Mouse (Mus musculus): ENCODE measurements around the gene Cd69. TPM values are rescaled to one million over a fixed set of nuclear protein-coding genes. Genes with fewer than 3 reads are reported as not detected.

Gene Cd69
- polyA plus RNA-seq, 1 experiment from 2014 or later, result not detected

- no peak for ATAC-seq (ENCODE audit: low FRiP score, low read depth)
Measured at GRCm38 (mm10) chr6:129241907-129242306, 33.3 kb downstream of the Cd69 start.

DNA sequence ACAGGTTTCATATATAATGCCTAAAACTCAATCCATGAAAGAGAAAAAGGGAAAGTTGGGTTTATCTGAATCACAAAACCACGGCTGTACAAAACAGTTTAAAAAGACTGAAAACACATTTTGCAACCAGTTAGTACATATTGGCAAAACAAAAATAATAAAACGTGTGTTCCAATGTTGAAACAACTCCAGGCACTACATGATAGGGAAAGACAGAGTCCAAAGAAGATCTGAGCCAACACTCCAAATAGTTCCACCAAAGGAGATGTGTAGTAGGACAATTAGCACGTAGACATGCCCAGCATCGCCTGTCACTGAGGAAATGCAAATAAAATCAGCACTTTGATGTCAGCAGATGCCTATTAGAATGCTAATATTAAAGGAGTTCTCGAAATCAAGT is 33.8 kb downstream of the Cd69 start:
- H3K36me3 ChIP-seq, result no peaks in the 10 kb centered on the region
- 68% methylated on average over 5 of the region's 5 CpGs for WGBS
- 0 out of 2 replicates have a peak, but pooled peaks cover 2% of the 10 kb centered on the region for H3K4me1 ChIP-seq (replicated peaks)
- H3K27ac ChIP-seq (replicated peaks), result no peak overlapping the region
- H3K4me3 ChIP-seq, result no peak overlapping the region
- no peak overlapping the region for H3K4me2 ChIP-seq
- no peaks in the 10 kb centered on the region for H3K9me3 ChIP-seq
- ATAC-seq (ENCODE audit: low FRiP score, low read depth), result no peak
- H3K9ac ChIP-seq, result no peak overlapping the region
- H3K27me3 ChIP-seq, result no peaks in the 10 kb centered on the region

More at GRCm38 (mm10) chr6:129241907-129242306, 33.3 kb downstream of the Cd69 start:
- no peak overlapping the region for H3K4me3 ChIP-seq
- 69% methylated on average over 6 of the region's 6 CpGs for WGBS
- 0 out of 2 replicates have a peak, but pooled peaks cover 2% of the 10 kb centered on the region for H3K4me1 ChIP-seq (replicated peaks)
- H3K9ac ChIP-seq, result no peak overlapping the region
- no peak overlapping the region for H3K4me2 ChIP-seq
- no peak overlapping the region for H3K27ac ChIP-seq (replicated peaks)
- no peaks in the 10 kb centered on the region for H3K27me3 ChIP-seq
- no peaks in the 10 kb centered on the region for H3K9me3 ChIP-seq
- H3K36me3 ChIP-seq, result no peaks in the 10 kb centered on the region

- Histone ChIP-seq H3K9ac (no peak overlapping the region), H3K4me1 (replicated peaks) (0 out of 2 replicates have a peak, but pooled peaks cover 2% of the 10 kb centered on the region), H3K27ac (replicated peaks) (no peak overlapping the region), H3K27me3 (no peaks in the 10 kb centered on the region), H3K4me3 (no peak overlapping the region), H3K4me2 (no peak overlapping the region), H3K9me3 (no peaks in the 10 kb centered on the region), H3K36me3 (no peaks in the 10 kb centered on the region)
- no peak for ATAC-seq (ENCODE audit: low FRiP score, low read depth)
- 90% methylated on average over 9 of the region's 9 CpGs for WGBS
Measured at GRCm38 (mm10) chr6:129239564-129240248, 35.5 kb downstream of the Cd69 start.

DNA sequence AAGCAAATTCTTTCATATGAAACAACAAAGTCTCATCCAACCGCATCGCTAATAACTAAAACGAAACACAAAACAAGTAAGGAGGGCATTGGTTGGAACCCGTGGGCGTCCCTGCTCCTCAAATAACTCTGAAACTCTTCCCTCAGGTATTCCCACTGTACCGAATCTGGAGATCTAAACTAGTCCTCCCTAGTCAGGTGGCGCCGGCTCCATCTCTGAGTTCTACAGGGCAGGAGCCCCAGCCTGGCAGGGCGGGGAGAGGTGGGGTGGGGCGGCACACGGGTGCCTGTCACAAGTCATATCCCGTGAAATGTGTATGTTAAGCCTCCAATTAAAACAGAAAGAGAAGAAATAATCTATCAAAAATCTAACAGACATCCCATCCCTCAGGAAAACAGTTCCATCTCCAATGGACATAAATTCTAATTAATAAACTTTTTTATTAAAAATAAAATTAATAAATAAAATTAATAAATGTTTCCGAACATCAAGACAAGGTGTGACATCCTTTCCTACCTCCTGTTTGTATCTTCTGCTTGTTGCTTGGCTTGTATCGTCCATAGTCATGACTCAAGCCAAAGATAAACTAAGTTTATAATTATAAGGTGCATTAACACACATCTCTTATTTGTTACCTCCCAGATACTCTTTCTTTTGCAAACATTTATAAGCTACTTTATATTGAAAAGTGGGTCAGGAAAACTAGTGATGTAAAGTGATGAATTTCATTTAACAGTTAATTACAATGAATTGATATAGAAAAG is 36.8 kb downstream of the Cd69 start:
- no peaks in the 10 kb centered on the region for H3K36me3 ChIP-seq
- ATAC-seq (ENCODE audit: low FRiP score, low read depth), result peak; percentile 85
- 12% methylated on average over 14 of the region's 14 CpGs for WGBS

DNA sequence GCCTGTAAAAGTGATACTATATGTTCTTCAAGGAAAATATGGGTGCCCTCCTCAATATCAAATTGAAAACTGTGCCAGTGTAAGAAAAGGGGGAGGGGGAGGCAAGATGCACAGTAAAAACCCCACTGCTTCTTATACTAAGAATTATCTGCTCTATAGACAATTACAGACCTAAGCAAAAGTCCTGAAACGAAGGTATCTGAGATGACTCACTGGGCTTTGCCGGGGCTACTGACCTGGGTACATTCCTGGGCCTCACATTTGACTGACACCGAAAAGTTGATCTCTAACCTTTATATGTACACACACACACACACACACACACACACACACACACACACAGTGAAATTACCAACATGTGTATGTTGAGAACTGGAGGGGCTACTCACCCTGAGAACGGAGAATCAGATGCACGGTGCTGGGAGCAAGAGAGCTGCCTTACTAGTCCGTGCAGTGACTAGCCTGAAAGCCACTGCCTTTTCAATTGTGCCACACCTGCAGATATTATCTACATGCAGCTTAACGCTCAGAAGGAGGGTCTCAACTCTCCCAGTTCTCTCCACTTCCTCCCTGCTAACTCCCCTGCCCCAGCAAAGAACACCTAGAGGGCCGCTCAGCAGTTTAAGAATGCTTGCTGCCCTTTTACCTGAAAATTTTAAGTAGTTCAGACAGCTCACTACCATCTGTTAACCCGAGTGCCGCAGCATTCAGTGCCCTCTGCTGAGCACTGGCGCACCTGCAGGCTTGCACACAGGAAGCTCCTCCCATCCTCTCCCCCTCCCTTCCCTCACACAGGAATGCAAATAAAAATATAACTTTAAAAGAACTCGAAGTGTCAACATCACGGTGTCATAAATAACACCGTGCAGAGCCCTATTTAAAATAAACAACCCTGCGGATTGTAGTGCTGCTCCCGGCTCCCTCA is 37.6 kb downstream of the Cd69 start:
- H3K4me2 ChIP-seq, result peak overlapping the region; percentile 73
- H3K27ac ChIP-seq (replicated peaks), result no peak overlapping the region; the same call in 1 of the 2 replicates
- H3K4me3 ChIP-seq, result peak overlapping the region; percentile 48
- peak overlapping the region; percentile 43 for H3K9ac ChIP-seq
- no peaks in the 10 kb centered on the region for H3K27me3 ChIP-seq
- H3K4me1 ChIP-seq (replicated peaks), result 0 out of 2 replicates have a peak, but pooled peaks cover 2% of the 10 kb centered on the region
- peak; percentile 97 for ATAC-seq (ENCODE audit: low FRiP score, low read depth)
- WGBS, result 23% methylated on average over 16 of the region's 16 CpGs
- no peaks in the 10 kb centered on the region for H3K36me3 ChIP-seq
- no peaks in the 10 kb centered on the region for H3K9me3 ChIP-seq

More for the DNA sequence above, 36.8 kb downstream of the Cd69 start:
- H3K4me2 ChIP-seq, result peak overlapping the region; percentile 73
- H3K4me3 ChIP-seq, result peak overlapping the region; percentile 48
- no peaks in the 10 kb centered on the region for H3K9me3 ChIP-seq
- H3K27me3 ChIP-seq, result no peaks in the 10 kb centered on the region
- 0 out of 2 replicates have a peak, but pooled peaks cover 2% of the 10 kb centered on the region for H3K4me1 ChIP-seq (replicated peaks)
- H3K27ac ChIP-seq (replicated peaks), result no peak overlapping the region
- H3K9ac ChIP-seq, result peak overlapping the region; percentile 43

- H3K4me2 ChIP-seq, result no peak overlapping the region
- 0 out of 2 replicates have a peak, but pooled peaks cover 2% of the 10 kb centered on the region for H3K4me1 ChIP-seq (replicated peaks)
- no peaks in the 10 kb centered on the region for H3K27me3 ChIP-seq
- H3K4me3 ChIP-seq, result no peak overlapping the region
- WGBS, result 84% methylated on average over 2 of the region's 2 CpGs
- H3K36me3 ChIP-seq, result no peaks in the 10 kb centered on the region
- no peak overlapping the region for H3K9ac ChIP-seq
- no peak overlapping the region for H3K27ac ChIP-seq (replicated peaks)
- ATAC-seq (ENCODE audit: low FRiP score, low read depth), result no peak
- no peaks in the 10 kb centered on the region for H3K9me3 ChIP-seq
Measured at GRCm38 (mm10) chr6:129236652-129237342, 38.4 kb downstream of the Cd69 start.

DNA sequence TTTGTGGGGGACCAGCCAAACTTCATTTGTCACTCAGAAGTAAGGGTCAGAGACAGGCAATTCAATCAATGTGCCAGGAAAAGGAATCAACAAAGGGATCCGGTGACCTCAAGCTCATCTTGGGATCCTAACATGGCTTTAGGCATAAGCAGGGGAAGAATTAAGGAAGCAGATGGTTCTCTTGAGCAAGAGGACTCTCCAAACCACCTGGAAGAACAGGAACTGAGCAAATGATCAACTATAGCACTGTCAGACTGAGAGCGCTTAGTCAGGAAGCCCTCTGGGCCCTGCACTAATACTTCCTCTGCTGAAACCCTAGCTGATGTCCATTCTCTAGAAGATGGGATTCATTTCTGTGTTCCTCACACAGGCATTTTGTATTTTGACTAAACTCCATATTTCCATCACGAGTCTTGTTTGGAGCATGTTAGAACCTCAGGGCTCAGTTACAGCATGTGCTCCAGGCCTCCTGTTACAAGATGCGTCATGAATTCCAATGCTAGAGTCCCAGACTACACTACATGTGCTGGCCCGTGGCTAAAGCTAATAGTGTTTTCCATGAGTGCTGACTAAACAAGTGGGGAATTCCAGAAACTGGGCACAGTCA is 39.3 kb downstream of the Cd69 start:
- H3K27me3 ChIP-seq, result no peaks in the 10 kb centered on the region
- 93% methylated on average over 5 of the region's 5 CpGs for WGBS
- H3K27ac ChIP-seq (replicated peaks), result no peak overlapping the region
- H3K36me3 ChIP-seq, result no peaks in the 10 kb centered on the region
- no peaks in the 10 kb centered on the region for H3K9me3 ChIP-seq
- 0 out of 2 replicates have a peak, but pooled peaks cover 2% of the 10 kb centered on the region for H3K4me1 ChIP-seq (replicated peaks)
- no peak overlapping the region for H3K4me2 ChIP-seq
- H3K4me3 ChIP-seq, result no peak overlapping the region
- H3K9ac ChIP-seq, result no peak overlapping the region
- no peak for ATAC-seq (ENCODE audit: low FRiP score, low read depth)

- H3K9ac ChIP-seq, result no peak overlapping the region
Measured at GRCm38 (mm10) chr6:129234456-129235360, 40.5 kb downstream of the Cd69 start.

DNA sequence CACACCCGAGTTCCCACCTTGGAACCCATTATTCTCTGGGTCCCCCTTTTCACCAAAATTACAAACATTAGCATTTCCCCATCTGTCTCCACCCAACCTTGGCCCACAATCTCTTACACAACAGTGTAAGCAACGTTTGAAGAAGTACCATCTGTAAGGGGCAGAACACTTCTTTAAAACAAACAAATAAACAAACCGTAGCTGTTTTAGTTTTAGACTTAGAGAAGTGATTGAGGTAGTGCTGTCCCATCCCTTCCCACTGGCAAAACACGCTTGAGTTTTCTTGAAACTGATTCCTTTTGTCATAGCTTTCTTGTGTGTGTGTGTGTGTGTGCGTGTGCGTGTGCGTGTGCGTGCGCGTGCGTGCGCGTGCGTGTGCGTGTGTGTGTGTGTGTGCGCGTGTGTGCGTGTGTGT is 41.3 kb downstream of the Cd69 start:
- no peak overlapping the region for H3K27ac ChIP-seq (replicated peaks)
- WGBS, result 84% methylated on average over 18 of the region's 18 CpGs
- no peaks in the 10 kb centered on the region for H3K9me3 ChIP-seq
- H3K36me3 ChIP-seq, result no peaks in the 10 kb centered on the region
- no peak for ATAC-seq (ENCODE audit: low FRiP score, low read depth)
- no peaks in the 10 kb centered on the region for H3K27me3 ChIP-seq
- 0 out of 2 replicates have a peak, but pooled peaks cover 2% of the 10 kb centered on the region for H3K4me1 ChIP-seq (replicated peaks)
- H3K4me3 ChIP-seq, result no peak overlapping the region
- H3K9ac ChIP-seq, result no peak overlapping the region
- no peak overlapping the region for H3K4me2 ChIP-seq

More at GRCm38 (mm10) chr6:129234456-129235360, 40.5 kb downstream of the Cd69 start:
- H3K4me1 ChIP-seq (replicated peaks), result 0 out of 2 replicates have a peak, but pooled peaks cover 2% of the 10 kb centered on the region
- no peaks in the 10 kb centered on the region for H3K9me3 ChIP-seq
- no peaks in the 10 kb centered on the region for H3K36me3 ChIP-seq
- H3K4me2 ChIP-seq, result no peak overlapping the region
- no peak overlapping the region for H3K27ac ChIP-seq (replicated peaks)
- H3K4me3 ChIP-seq, result no peak overlapping the region
- 77% methylated on average over 8 of the region's 8 CpGs for WGBS
- H3K27me3 ChIP-seq, result no peaks in the 10 kb centered on the region
- ATAC-seq (ENCODE audit: low FRiP score, low read depth), result no peak

- Histone ChIP-seq H3K27ac (replicated peaks) (no peak overlapping the region), H3K4me2 (no peak overlapping the region), H3K27me3 (no peaks in the 10 kb centered on the region), H3K36me3 (no peaks in the 10 kb centered on the region), H3K9ac (no peak overlapping the region), H3K4me1 (replicated peaks) (0 out of 2 replicates have a peak, but pooled peaks cover 2% of the 10 kb centered on the region), H3K9me3 (no peaks in the 10 kb centered on the region), H3K4me3 (no peak overlapping the region)
- ATAC-seq (ENCODE audit: low FRiP score, low read depth), result no peak
- WGBS, result 89% methylated on average over 6 of the region's 6 CpGs
Measured at GRCm38 (mm10) chr6:129233366-129233954, 41.8 kb downstream of the Cd69 start.

Measured in hindbrain, embryonic 15.5 days (tissue).